Mouse (Mus musculus) heart, adult 2 months (tissue): ENCODE results near the gene Fam111a. TPM values are rescaled to one million over a fixed set of nuclear protein-coding genes. Genes with fewer than 3 reads are reported as not detected.

Experiments
- DNase-seq, 2 experiments: peaks; one replicate each; pipeline ENCODE4 v3.0.0; 2021
- H3K27ac ChIP-seq: fragments of 200-600 bp; 2 replicates; pipeline ENCODE4 v1.8.1; 2022
- H3K27me3 ChIP-seq: fragments of 200-500 bp; 2 replicates; pipeline ENCODE4 v1.6.1; 2012; ENCODE audit warnings: mild to moderate bottlenecking, low read length, inconsistent platforms, mixed read lengths; ENCODE audit not compliant: control insufficient read depth, insufficient read depth
- H3K36me3 ChIP-seq: fragments of 200-500 bp; 2 replicates; pipeline ENCODE4 v1.6.1; 2012; ENCODE audit warnings: low read length, inconsistent platforms; ENCODE audit not compliant: control insufficient read depth, insufficient read depth
- H3K4me1 ChIP-seq: fragments of 200-500 bp; 2 replicates; pipeline ENCODE4 v1.6.1; 2011; ENCODE audit warnings: low read length; ENCODE audit not compliant: control insufficient read depth, insufficient read depth
- H3K4me3 ChIP-seq: fragments of 200-600 bp; 2 replicates; pipeline ENCODE4 v1.8.1; 2022
- H3K79me2 ChIP-seq: fragments of 200-500 bp; replicated peaks from 2 replicates; pipeline ENCODE4 v1.6.1; 2012; ENCODE audit warnings: mild to moderate bottlenecking, inconsistent platforms, low read length, moderate library complexity, mixed read lengths; ENCODE audit not compliant: control insufficient read depth, insufficient read depth
- H3K9ac ChIP-seq: fragments of 200-500 bp; 2 replicates; pipeline ENCODE4 v1.6.1; 2012; ENCODE audit warnings: low read depth, mild to moderate bottlenecking, control low read depth, inconsistent platforms, low read length, mixed read lengths
- CTCF ChIP-seq: fragments of 200-600 bp; IDR thresholded peaks from 2 replicates; pipeline ENCODE4 v1.8.1; 2022; ENCODE audit warnings: antibody characterized with exemption, mild to moderate bottlenecking, moderate library complexity
- EP300 ChIP-seq: fragments of 200-500 bp; IDR thresholded peaks from 2 replicates; pipeline ENCODE4 v1.6.1; 2011; ENCODE audit warnings: low read depth, low read length, control low read depth; ENCODE audit not compliant: insufficient read depth
- POLR2A ChIP-seq: fragments of 200-500 bp; IDR thresholded peaks from 2 replicates; pipeline ENCODE4 v1.6.1; 2011; ENCODE audit warnings: mild to moderate bottlenecking, low read depth, low read length, control low read depth; ENCODE audit not compliant: insufficient read depth
- WGBS: fragments of 180-500 bp; shearing (Covaris S2); methylation state at CpG from one replicate; pipeline ENCODE4 v1.1.7; 2018; 5-methylcytosine and 5-hydroxymethylcytosine counted together
- intact Hi-C: fragments of 180-260 bp; cut with DNase I; formaldehyde crosslinking; loops from one replicate; pipeline ENCODE4 v1.15.1; 2025
- polyA plus RNA-seq: library from polyadenylated mRNA; depleted of rRNA; stranded (reverse); fragments of >200 nt; gene quantifications from 2 replicates; pipeline ENCODE4 v1.2.3, GENCODE M21; 2012
- total RNA-seq, 2 experiments: library from RNA; stranded (reverse); gene quantifications; 2 replicates each; pipeline ENCODE4 v1.2.3; 2021

Gene Fam111a
- total and polyA plus RNA-seq, 3 experiments: 1.5 to 4.7 (median 4.4) TPM

DNA sequence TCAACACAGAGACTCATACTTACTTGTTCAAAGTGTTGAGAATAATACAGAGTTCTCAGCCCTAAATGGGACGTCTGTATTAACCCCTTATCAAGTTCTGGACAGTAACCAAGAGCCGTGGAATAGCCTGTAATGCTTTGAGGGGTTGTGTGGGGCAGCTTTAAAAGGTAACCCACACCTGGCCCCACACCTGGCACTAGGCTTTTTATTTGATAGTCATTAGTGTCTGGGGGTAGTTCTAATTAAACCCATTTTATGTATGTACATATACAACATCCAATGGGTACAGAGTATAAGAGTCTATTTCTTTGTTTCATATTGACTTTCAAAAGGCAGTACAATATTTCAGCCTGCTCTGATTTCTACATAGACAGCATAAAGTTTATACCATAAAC, 49.6 kb downstream of the Fam111a start:
- H3K79me2 ChIP-seq: no peaks in the 10 kb centered on the region
- no peaks in the 10 kb centered on the region for H3K27me3 ChIP-seq
- no peak for DNase-seq
- no peaks in the 10 kb centered on the region; the same call in none of the 2 replicates for H3K4me1 ChIP-seq
- intact Hi-C loops: loop anchor here (10.0 kb wide), 1 partner anchor 160 kb away; no protein-coding TSS in a partner anchor
- no peak overlapping the region for H3K27ac ChIP-seq
- H3K4me3 ChIP-seq: no peak overlapping the region
- TF ChIP-seq CTCF (no peak), POLR2A (no peak), EP300 (no peak)
- no peaks in the 10 kb centered on the region for H3K36me3 ChIP-seq
- no peak overlapping the region for H3K9ac ChIP-seq
- WGBS: 45% methylated on average over 2 of the region's 2 CpGs

DNA sequence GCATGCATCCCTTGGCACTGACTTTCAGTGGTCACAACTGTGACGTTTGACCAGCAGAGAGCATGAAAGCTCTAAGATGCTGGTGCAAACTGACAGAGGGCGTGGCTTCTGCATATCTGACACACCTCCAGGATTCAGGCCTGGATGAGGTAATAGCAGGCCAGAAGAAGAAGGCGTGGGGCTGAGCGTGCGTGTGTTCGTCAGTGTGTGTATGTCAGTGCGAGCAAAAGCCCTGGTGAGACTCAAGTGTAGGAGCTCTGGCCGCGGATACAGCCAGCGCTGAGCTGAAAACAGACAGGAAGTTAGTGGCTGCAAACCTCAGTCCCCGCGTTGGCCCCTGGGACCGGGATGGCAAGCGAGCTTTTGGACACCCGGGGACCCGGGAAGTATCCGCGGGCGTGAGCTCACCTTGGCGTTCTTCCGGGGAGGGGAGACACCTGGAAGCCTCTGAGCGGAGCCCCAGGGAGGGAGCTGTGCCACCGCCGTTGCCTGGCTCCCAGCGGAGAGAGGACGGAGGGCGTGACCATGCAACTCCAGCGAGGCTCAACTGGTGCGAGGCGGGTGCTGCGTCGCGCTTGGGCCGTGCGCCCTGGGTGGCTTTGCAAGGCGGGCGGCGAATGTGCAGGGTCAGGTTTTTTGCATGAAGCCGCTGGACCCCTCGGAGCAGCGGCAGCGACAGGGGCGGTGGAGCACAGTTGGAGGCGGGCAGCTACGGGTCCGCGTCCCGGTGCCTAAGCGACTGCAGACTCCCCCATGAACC, 50.2 kb downstream of the Fam111a start:
- intact Hi-C loops: loop anchor here (10.0 kb wide), 1 partner anchor 161 kb away; no protein-coding TSS in a partner anchor
- Histone ChIP-seq H3K27me3 (no peaks in the 10 kb centered on the region), H3K79me2 (no peaks in the 10 kb centered on the region), H3K4me1 (no peaks in the 10 kb centered on the region; the same call in none of the 2 replicates), H3K27ac (no peak overlapping the region), H3K9ac (peak overlapping the region; percentile 60), H3K36me3 (no peaks in the 10 kb centered on the region), H3K4me3 (peak overlapping the region; percentile 56)
- whole genome bisulfite sequencing: under 1% methylated on average over 49 of the region's 49 CpGs
- peak; percentile 57 to 63 for DNase-seq
- TF ChIP-seq POLR2A (no peak), CTCF (peak; percentile 40), EP300 (no peak)

DNA sequence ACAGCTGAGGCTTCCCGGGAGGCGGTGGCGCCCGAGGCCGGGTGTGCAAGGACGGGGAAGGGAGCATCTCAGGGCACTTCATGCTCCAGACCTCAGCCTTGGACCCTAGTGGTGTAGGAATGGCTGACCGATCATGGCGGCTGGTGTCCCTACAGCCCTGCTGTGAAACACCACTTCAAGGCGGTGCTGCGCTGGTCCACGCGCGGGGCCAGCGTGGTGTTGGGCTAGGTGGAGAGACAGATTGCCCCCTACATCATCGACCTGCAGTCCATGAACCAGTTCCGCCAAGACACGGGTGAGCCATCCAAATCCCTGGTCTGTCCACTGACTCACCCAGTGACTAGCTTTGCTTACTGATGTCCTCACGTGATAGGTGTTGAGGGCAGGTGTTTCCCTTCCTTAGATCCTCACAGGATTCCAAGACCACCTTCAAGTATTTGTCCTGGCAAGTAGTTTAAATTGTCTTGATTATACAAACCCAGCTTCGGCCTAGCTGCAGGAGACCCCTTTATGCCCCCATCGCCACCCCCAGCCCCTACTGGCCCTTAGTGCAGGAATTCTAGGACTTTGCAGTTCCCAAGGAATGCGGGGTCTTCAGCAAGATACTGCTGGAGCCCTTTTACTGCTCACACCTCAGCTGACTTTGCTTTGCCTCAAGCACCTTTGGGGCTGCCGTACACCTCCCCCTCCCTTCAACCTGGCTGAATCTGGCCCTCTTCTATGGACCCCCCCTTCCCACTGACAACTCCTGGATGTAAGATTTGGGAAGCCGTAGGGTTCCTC, 50.9 kb downstream of the Fam111a start:
- Histone ChIP-seq H3K4me1 (no peaks in the 10 kb centered on the region; the same call in none of the 2 replicates), H3K27me3 (no peaks in the 10 kb centered on the region), H3K79me2 (no peaks in the 10 kb centered on the region), H3K4me3 (peak overlapping the region; percentile 56), H3K27ac (no peak overlapping the region), H3K36me3 (no peaks in the 10 kb centered on the region), H3K9ac (peak overlapping the region; percentile 60)
- intact Hi-C loops: loop anchor here (10.0 kb wide), 1 partner anchor 162 kb away; no protein-coding TSS in a partner anchor
- TF ChIP-seq POLR2A: no peak
- no peak for TF ChIP-seq CTCF
- TF ChIP-seq EP300: no peak
- DNase-seq: no peak
- 20% methylated on average over 23 of the region's 23 CpGs for WGBS

DNA sequence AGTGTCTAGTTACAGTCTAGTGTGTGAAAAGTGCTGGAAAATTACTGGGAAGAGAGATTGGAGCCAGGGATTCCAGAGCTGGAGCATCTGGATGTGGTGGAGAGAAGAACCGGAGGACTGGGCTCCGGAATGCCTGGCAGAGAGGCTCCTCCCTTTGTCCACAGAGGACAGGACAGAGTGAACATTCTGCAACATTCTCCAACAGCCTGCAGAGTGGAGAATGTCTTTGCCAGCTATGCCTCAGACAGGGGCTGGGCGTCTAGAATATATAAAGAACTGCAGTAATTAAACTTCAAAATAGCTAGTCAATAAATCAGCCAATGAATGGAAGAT, 51.5 kb downstream of the Fam111a start:
- H3K79me2 ChIP-seq: no peaks in the 10 kb centered on the region
- TF ChIP-seq POLR2A (no peak), EP300 (no peak), CTCF (no peak)
- no peaks in the 10 kb centered on the region for H3K36me3 ChIP-seq
- no peak for DNase-seq
- intact Hi-C loops: loop anchor here (10.0 kb wide), 1 partner anchor 162 kb away; no protein-coding TSS in a partner anchor
- no peaks in the 10 kb centered on the region; the same call in none of the 2 replicates for H3K4me1 ChIP-seq
- no peak overlapping the region for H3K27ac ChIP-seq
- H3K9ac ChIP-seq: no peak overlapping the region
- no peaks in the 10 kb centered on the region for H3K27me3 ChIP-seq
- 61% methylated on average over 3 of the region's 3 CpGs for WGBS
- H3K4me3 ChIP-seq: no peak overlapping the region

DNA sequence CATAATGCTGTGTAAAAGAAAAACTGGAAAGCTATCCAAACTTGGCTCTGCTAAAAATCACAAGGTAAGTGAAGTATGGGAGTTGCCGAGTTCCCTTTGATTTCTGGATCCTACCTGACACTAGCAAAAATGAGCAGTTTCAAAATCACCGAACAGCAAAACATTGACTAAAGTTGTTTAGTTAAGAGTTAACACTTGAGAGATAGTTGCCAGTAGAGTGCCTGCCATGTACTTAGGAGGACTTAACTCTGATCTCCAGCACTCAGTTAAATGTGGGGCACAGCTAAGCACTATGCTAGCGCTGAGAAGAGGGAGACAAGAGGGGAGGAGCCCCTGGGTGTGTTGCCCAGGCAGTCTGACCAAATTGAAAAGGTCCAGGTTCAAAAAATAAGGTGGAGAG, 53.1 kb downstream of the Fam111a start:
- no peaks in the 10 kb centered on the region; the same call in none of the 2 replicates for H3K4me1 ChIP-seq
- no peaks in the 10 kb centered on the region for H3K79me2 ChIP-seq
- DNase-seq: no peak
- TF ChIP-seq EP300 (no peak), POLR2A (no peak), CTCF (no peak)
- WGBS: 70% methylated on average over 3 of the region's 3 CpGs
- no peaks in the 10 kb centered on the region for H3K27me3 ChIP-seq
- H3K36me3 ChIP-seq: no peaks in the 10 kb centered on the region
- H3K4me3 ChIP-seq: no peak overlapping the region
- intact Hi-C loops: loop anchor here (10.0 kb wide), 1 partner anchor 164 kb away; no protein-coding TSS in a partner anchor
- no peak overlapping the region for H3K27ac ChIP-seq
- no peak overlapping the region for H3K9ac ChIP-seq

DNA sequence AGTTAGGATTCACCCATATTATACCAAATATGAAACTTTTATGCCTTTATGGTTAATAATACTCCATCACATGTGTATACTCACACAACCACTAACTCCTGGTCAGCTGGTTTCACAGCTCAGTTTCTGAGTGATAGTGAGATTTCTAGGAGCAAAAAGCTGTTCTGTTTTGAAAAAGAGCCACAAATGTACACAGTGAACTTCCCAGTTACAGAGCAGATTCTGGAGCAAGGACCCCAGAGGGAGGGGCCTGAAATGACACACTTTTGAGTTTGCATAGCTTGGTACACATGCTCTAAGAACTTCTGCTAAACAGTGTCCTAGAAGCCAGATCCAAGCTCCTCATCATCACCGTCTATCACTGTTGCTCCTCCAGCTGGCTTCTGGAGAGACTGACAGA, 54.1 kb downstream of the Fam111a start, which contains the start of gene Gm4952:
Gene Gm4952 (plus strand): TSS at position 301 of the 400 bp plus-strand sequence.
- Histone ChIP-seq H3K36me3 (no peaks in the 10 kb centered on the region), H3K79me2 (no peaks in the 10 kb centered on the region), H3K27ac (no peak within 1 kb of the TSS), H3K4me3 (no peak within 1 kb of the TSS), H3K27me3 (no peaks in the 10 kb centered on the region), H3K4me1 (no peaks in the 10 kb centered on the region; the same call in none of the 2 replicates), H3K9ac (no peak within 1 kb of the TSS)
- TF ChIP-seq CTCF: no peak
- no peak for TF ChIP-seq EP300
- TF ChIP-seq POLR2A: no peak
- intact Hi-C loops: loop anchor here (10.0 kb wide), 1 partner anchor 165 kb away; no protein-coding TSS in a partner anchor
- DNase-seq: no peak
- WGBS: 54% methylated on average over 1 of the region's 1 CpGs
